Mouse (Mus musculus): Measurements from ENCODE around the gene Zfp276.

DNA sequence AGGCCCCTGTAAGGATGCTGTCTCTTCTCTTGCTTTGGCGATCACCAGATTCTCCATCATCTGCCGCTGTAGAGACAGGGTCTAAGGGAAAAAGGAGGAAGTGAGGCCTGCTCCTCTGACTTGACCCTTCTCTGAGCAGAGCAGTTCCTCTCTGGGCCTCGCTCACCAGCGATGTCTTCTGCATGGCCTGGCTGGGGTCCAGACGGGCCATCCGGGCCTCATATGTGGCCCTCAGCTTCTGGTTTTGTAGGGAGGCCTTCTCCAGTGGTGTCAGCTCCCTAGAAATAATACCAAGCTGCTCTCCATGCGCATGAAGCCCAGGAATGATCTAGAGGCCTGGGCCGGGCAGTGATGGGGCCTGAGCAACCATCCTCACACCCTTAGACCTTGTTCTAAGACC, 5.4 kb upstream of the Zfp276 start:
- TF ChIP-seq POLR2A (IDR thresholded peaks at IDR 0.05; ENCODE audit: low read depth, low read length): no peak
- no peak for TF ChIP-seq CTCF (IDR thresholded peaks at IDR 0.05; ENCODE audit: extremely low read depth, insufficient read length, insufficient replicate concordance, low read depth, low read length)

Data from small intestine, adult 2 months (tissue).